Mouse (Mus musculus): ENCODE measurements around the gene Slc22a20.

- no peak for TF ChIP-seq POLR2A (IDR thresholded peaks at IDR 0.05; ENCODE audit: borderline replicate concordance, extremely low read depth, low read depth, low read length)
- TF ChIP-seq CTCF (IDR thresholded peaks at IDR 0.05; ENCODE audit: insufficient read depth, low read length): no peak
Measured at GRCm38 (mm10) chr19:5954031-5954710, 31.8 kb downstream of the Slc22a20 start.
